Mouse (Mus musculus) T-helper 17 cell (primary cell): ENCODE results near the gene Rnf144b.

Source experiments
- in situ Hi-C, 2 experiments: fragments of 300-600 bp; cut with MboI, MseI; formaldehyde crosslinking; loops; 1 replicate in 1 of 2; 2 replicates in 1 of 2; pipeline ENCODE4 v1.15.1; 2025; ENCODE audit warnings: high pct_unique_total_duplicates in 2 of 2

The Rnf144b gene

DNA sequence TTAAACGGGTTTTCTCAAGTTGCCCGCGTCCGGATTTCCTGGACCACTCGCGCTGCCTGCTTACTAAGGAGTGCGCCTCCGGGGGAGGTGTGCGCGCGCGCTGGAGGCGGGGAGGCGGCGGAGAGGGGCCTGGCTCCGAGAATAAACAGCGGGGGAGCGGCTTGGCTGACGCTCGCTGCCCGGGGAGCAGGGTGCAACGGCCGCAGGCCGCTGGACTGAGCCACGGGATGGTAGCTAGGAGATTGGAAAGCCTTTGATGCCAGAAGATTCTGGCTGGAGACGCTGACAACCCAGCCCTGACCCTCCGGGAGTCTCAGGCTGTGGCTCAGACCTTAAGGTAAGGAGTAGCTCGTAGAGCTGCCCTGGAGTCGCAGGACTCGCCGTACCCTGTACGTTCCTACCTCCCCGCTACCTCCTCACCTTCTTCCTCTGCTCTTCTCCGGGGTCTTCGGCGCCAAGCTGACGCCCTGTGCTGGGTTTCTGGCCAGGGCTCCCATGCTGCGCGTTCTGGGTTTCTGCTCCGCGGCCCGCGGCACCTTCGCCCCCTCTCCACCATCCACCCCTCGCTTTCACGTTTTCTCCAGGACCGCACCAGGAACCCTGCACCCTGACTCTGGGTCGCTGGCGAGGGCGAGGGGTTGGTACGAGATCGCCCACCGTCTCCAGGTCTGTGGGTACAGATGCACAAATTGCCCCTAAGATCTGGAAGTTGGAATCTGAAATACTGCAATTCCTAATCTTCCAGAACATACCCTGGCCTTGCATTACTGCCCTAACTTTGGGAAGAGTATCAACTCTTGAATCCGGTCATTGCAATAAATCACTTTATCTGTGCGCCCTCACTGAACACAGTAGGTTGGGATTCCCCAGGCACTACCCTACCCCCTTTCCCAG lies at the start of gene Rnf144b:
Gene Rnf144b, plus strand, starts transcription at position 120 of the 894 bp plus-strand sequence.
- in situ Hi-C loops, result no loop called here

GRCm38 (mm10) chr13:47076156-47076555 lies 46.3 kb upstream of the Rnf144b start:
- in situ Hi-C loops, result no loop called here

- in situ Hi-C loops, result no loop called here
Measured at GRCm38 (mm10) chr13:47077367-47077766, 45.1 kb upstream of the Rnf144b start.

DNA sequence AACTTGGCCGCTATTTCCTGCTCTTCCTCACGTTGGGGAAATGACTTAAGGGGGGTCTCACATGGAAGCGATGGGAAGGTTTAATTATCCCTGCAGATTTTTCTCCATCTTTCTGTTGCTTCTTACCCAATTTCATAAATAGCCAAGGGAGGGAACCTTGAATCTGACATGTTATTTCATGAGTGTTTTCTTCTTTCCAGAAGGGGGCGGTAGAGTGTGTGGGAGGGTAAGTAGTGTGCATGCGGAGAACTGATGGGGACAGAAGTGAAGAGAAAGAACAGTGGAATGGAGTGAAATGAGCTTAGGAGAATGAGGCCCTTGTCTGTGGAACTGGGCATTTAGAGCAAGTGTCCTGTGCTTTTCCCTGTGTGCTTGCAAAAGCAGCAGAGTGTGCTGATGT lies 43.7 kb upstream of the Rnf144b start:
- in situ Hi-C loops, result no loop called here

DNA sequence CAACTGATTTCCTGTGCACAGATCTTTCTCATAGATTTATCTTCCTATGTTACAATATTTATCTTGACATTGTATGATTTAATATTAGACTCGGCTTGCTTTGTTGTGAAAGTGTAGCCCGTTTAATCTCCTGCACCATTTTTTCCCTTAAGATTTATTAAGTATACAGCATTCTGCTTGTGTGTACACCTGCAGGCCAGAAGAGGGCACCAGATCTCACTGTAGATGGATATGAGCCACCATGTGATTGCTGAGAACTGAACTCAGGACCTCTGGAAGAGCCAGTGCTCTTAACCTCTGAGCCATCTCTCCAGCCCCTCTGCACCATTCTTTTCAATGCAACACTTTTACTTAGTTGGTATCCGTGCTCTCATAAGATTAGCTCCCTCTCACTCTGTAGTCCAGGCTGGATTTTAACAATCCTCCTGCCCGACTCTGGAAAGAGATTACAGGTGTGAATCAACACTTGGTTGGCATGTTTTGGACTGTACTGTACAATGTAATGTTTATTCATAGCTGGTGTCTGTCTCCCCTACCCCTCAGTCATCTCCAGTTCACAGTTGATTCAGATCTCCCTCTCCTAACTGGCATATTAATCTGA lies 41.5 kb upstream of the Rnf144b start:
- in situ Hi-C loops, result no loop called here

DNA sequence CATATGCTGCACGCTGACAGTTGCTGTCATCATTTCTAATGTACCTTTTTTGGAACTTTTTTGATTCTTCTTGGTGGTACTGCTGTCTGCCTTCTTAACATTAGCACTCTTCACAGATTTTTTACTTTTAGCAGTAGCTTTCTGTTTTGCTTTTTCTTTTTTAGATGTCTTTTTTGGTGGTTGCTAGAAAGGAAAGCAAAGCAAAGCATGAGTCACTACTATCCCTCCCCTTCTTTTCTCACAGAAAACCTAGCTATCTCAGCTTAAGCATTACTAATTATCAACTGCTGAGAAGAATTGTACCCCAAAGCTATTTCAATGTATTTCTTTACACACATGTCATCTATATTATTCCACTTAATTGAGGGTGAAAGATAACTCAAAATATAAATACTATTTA lies 34.0 kb upstream of the Rnf144b start:
- in situ Hi-C loops, result no loop called here

GRCm38 (mm10) chr13:47089271-47089670 lies 33.2 kb upstream of the Rnf144b start:
- in situ Hi-C loops, result no loop called here

GRCm38 (mm10) chr13:47093791-47094190 lies 28.7 kb upstream of the Rnf144b start:
- in situ Hi-C loops, result no loop called here

GRCm38 (mm10) chr13:47096591-47096990 lies 25.9 kb upstream of the Rnf144b start:
- in situ Hi-C loops, result no loop called here

- in situ Hi-C loops, result no loop called here
Measured at GRCm38 (mm10) chr13:47099265-47099664, 23.2 kb upstream of the Rnf144b start.

DNA sequence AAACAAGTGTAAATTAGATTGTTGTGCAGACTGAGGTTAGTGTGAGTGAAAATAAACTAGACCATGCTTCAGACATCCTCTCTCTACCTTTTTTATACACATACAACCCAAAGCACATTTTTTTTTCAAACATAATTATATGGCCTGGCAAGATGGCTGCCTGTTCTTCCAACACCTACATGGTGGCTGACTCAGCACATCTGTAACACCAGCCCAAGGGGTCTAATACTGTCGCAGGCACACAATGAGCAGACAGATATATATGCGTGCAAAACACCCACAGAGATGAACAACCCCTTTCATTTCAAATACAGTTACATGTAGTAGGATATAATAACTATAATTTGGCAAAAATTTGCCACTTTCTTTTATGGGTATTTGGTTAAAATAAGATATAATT lies 21.9 kb upstream of the Rnf144b start:
- in situ Hi-C loops, result no loop called here

DNA sequence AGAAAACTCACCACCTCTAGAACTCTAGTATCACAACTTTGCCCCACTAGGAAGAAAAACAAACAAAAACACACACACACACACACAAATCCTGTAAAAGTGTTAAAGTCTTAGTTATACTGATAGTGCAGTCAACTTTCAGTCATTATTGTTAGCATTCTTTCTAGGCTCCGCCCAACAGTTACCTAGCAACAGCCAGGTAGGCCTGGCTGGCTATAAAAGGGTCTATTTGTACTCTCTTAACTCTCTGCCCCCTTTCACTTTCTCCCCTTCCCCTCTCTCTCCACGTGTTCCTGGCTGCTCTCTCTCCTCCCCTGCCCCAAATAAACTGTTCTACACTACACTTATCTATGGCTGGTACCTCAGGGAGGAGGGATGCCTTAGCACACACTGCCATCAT lies 18.3 kb upstream of the Rnf144b start:
- in situ Hi-C loops, result no loop called here

DNA sequence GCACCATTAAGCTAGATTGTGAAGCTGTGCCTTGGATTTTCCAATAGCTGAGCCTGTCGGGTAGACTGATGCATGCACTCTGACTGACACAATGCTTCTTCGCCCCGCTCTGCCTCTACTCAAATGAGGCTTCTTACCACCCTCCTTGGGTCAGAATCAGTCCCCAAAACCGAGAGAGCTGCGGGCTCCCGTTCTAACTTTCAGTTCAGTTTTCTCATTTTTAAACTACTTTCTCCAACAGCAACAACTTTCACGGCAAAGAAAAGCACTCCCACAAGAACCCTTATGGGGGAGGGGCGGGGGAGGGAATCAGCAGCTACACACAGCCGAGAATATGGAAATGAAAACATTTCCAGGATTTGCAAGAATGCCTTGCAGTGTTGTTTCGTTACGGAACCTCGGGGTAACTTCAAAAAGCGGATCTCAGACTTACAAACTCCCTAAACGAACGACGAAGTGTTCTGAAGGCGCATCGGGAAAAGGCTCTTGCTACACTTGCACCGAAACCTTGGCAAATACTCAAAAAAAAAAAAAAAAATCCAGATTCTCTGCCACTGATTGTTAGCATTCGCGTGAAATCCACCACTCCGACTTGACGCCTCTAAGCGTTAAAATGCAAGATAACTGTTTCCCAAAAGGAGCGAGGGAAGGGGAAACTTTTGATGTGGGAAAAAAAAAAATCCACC lies 17.5 kb upstream of the Rnf144b start:
- in situ Hi-C loops, result no loop called here

GRCm38 (mm10) chr13:47105711-47106579 lies 16.5 kb upstream of the Rnf144b start, which contains the start of gene Dek:
Gene Dek, minus strand, starts transcription at chr13:47106201.
- in situ Hi-C loops, result no loop called here

DNA sequence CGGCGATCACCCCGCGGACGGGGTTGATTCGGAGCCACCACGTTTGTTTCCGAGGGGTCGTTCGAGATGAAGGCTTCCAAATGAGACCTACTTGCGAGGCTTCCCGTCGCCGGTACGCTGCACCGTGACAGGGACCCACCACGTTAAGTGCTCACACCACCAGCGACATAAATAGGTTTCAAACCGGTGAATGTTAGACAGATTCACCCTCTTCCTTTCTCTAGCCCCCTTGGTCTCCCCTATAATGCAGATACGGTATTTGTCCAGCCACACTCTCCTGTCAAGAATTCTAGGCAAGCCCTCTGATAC lies 15.9 kb upstream of the Rnf144b start:
- in situ Hi-C loops, result no loop called here

DNA sequence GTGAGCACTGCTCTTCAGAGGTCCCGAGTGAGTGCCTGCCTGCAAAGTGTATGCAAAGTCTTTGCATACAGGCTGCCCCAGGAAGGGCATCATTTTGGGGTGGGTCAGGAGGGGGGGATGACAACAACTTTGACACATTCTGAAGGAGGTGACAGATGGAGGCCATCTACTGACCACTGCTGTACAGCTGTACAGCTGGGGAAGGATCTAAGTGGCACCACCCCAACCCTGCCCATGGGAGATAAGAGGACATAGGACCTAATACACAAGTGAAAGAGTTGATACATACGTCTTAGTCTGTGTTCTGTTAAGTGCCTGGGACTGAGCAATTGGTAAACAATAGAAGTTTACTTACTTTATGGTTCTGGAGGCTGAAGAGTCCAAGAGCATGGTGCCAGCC lies 13.2 kb upstream of the Rnf144b start:
- in situ Hi-C loops, result no loop called here

DNA sequence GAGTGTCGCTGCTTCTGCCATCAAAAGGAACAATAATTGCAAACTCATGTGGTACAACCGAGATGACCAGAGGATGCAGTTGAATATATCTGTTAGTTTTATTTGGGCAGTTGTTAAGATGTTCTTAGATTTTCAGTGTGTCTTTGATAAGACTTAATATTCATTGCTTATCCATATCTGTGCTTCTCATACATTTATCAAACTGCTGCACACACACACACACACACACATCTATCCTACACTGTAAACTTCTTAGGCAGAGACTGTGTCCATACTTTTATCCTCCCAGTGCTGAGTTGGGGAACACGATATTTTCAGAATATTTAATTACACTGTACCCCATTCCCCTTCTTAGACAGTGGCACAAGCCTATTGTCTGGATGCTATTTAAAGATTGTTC lies 11.3 kb upstream of the Rnf144b start:
- in situ Hi-C loops, result no loop called here

GRCm38 (mm10) chr13:47112056-47112455 lies 10.4 kb upstream of the Rnf144b start:
- in situ Hi-C loops, result no loop called here

DNA sequence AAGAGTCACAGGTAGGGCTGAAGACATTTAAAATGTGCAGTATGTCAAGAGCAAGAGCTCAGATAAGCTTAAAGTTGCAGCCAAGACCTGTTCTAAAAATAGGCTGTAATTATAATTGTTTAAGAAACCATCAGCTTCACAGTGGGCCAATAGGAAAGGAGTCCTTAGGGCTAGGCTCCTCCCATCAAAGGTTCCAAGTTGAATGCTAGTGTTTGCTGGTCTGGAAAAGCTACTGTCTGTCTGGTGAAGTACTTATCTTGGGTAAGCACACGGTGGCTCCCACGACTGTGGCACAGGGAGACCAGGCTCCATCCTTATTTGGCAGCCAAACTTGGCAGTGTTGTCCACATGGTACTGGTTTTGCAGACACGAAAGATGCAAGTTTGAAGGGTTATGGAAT lies 9.5 kb upstream of the Rnf144b start:
- in situ Hi-C loops, result no loop called here

GRCm38 (mm10) chr13:47116000-47116399 lies 6.5 kb upstream of the Rnf144b start:
- in situ Hi-C loops, result no loop called here

DNA sequence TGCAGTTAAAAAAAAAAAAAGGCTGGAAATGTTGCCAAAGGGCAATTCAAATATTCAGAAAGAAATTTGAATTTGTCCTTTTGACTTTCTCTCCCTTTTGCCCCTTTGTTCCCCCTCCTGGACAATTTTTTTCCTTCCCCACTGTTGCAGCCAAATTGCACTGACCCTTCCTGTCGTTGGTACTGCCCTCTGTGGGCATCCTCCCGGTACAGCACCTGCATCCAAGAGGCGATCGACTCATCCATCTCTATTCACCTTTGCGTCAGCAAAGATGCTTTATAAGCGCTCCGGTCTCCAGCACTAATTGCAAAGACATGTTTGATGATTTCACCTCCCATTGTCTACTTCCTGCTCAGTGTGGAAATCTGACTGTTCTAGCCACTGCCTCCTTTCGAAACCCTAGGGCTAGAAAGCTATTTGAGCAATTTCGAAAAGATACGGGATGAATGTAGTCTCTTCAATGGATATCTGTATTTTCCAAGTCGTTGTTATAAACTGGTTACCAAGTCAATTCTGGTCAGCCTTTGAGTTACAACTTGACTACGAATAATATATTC lies 1.0 kb upstream of the Rnf144b start:
- in situ Hi-C loops, result no loop called here
